Mouse (Mus musculus): Measurements from ENCODE around the gene Ly6g5b.

DNA sequence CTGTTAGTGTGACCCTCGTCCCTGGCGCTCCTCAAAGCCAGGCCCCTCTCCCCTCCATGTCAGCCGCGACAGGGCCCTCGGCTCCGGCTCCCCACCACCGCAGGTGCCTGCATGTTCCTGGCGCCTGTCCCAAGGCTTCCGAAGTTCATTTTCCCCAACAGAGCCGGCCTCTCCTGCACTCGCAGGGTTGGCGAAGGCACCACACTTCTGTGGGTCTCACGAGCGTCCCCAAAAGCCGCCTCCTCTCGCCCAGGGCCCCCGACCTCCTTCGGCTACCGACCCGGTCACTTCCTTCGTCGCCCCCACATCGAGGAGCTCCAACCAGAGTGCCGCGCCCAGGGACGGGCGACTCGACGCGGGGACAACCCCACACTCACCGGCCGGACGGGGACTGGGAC lies 5.5 kb upstream of the Ly6g5b start:
- TF ChIP-seq EP300 (IDR thresholded peaks at IDR 0.05; ENCODE audit: insufficient read depth, low read depth, low read length) (no peak), CTCF (IDR thresholded peaks at IDR 0.05) (no peak)

All from heart, adult 2 months (tissue).